Mouse (Mus musculus): ENCODE results near the gene Gpr152.

DNA sequence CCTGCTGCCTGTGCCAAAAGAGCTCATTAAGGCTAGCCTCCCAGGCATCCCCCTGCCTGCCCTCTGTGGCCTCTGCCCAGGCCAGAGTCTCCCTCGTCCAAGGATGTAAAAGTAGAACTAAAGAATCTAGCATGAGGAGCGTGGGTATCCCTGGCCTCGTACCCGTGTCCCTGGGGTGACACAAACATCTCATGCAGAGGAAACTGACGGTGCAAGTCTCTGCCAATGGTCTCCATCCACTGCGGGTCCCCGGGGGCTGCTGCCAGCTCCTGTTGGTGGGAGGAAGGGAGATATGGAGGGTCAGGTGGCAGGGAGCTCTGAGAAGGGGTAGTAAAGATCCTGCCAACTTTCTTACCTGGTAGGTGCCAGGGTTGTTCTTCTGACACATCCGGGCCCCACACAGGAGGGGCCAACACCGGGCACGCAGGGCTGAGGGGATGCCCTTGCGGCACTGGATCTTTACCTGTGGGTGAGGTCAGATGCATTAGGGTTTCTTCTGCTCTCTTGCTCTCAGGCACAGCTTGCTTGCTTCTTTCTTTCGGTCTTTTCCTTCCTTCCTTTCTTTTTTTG is 49.5 kb downstream of the Gpr152 start:
- no peak for TF ChIP-seq CTCF (IDR thresholded peaks at IDR 0.05; ENCODE audit: control insufficient read depth, insufficient read depth, insufficient read length)
- no peak for TF ChIP-seq MAX (IDR thresholded peaks at IDR 0.05)
- TF ChIP-seq MYOD1 (IDR thresholded peaks at IDR 0.05; ENCODE audit: control insufficient read depth, insufficient read length, low read depth), result no peak

Data from C2C12 (cell line).